Mouse (Mus musculus) embryo, embryonic 11.5 days (tissue): ENCODE results near the gene Hcn3.

ENCODE experiments used
- DNase-seq: peaks from one replicate; pipeline ENCODE4 v3.0.0-alpha.2; 2012; ENCODE audit warnings: low read depth, low spot score

Gene Hcn3

DNA sequence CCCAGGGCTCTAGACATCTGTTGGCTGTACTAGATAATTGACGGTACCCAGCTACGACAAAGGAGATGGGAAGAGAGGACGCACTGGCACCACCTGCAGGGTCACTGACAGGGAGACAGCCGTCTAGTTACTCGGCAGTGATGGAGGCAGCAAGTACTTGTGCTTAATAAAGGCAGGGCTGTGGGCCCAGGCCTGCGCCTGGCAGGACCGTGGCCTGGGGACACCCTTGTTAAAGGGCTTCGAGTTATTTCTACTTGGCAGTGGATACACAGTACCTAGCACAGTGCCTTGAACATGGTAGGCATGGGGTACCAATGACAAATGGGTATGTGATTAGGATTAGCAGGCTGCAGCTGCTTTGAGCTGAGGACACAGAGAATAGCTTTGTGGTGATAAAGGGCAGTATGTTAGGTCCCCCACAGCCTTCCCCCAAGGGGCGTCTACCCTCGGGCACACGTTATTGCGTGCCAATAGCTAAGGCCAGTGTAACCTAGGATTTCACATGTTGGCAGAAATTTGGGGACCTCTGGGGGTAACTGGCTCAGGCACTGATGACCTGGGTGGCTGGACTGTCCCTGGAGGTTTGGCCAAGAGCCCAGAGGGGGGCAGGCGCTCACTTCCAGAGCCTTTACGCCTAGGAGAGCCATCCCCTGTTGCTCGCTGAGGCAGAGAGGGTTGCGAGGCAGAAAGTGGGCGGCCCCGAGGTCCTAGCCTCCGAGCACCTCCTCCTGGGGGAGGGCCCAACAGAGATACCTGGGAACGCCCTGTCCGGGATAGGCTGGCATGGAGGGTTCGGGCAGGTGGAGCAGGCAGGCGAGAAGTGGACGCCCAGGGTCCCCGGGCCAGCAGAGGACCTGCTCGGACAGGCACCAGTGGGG, 12.7 kb downstream of the Hcn3 start:
- DNase-seq: no peak

DNA sequence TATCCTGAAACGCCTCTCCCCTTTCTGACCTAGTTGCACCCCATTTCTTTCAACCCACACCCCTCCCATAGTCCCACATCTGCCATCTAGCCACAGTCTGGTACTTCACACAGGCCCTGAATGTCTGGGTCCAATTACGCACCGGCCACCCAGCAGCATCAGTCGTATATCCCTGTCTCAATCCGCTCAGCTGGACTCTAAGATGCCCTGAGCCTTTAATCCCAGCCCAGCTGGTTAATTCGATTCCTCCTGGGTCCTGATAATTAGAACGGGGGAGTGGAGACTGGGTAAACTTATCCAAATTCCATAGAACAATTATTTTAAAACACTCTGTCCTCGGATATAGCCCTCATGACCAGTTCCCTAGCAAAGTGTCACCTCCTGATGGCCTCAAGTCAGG, 14.4 kb downstream of the Hcn3 start:
- DNase-seq: no peak

DNA sequence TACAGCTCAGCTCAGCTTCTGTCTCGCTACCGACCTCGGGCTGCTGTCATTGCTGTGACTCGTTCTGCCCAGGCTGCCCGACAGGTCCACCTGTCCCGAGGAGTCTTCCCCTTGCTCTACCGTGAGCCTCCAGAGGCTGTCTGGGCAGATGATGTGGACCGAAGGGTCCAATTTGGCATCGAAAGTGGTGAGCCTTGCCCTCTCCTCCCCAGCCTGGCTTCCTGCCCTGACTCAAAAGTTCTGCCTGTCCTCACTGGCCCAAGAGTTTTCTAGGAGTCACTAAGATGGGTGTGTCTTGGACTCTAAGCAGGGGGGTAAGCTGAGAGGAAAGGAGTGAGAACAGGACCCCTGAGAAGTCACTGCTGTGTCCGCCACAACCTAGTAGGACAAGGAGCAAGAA, 15.2 kb downstream of the Hcn3 start:
- DNase-seq: no peak

GRCm38 (mm10) chr3:89136365-89136764, 23.6 kb downstream of the Hcn3 start:
- DNase-seq: no peak

GRCm38 (mm10) chr3:89135958-89136357, 24.0 kb downstream of the Hcn3 start, which contains the start of gene Pklr:
Gene Pklr (plus strand): TSS chr3:89136142.
- DNase-seq: no peak

GRCm38 (mm10) chr3:89133752-89134151, 26.2 kb downstream of the Hcn3 start:
- no peak for DNase-seq

- no peak for DNase-seq
These were observed 26.9 kb downstream of the Hcn3 start for GRCm38 (mm10) chr3:89133063-89133450.

- no peak for DNase-seq
These were observed 27.5 kb downstream of the Hcn3 start for GRCm38 (mm10) chr3:89132285-89133062.

- no peak for DNase-seq
These were observed 28.2 kb downstream of the Hcn3 start for GRCm38 (mm10) chr3:89131816-89132215.

- no peak for DNase-seq
These were observed 30.1 kb downstream of the Hcn3 start for GRCm38 (mm10) chr3:89129908-89130307.

DNA sequence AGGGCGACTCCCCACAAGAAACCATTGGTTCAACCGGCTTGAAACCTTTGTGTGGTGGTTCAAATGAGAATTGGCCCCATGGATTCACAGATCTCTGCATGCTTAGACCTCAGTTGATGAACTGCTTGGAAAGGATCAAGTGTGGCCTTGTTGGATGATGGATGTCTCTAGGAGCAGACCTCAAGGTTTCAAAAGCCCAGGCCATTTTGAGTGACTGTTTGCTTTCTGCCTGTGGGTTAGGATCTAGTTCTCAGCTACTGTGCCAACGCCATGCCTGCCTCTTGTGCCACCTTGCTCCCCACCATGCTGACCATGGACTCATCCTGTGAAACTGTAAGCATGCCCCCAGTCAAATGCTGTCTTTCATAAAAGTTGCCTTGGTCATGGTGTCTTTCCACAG, 34.0 kb downstream of the Hcn3 start:
- no peak for DNase-seq

GRCm38 (mm10) chr3:89124241-89124640, 35.8 kb downstream of the Hcn3 start:
- DNase-seq: no peak

DNA sequence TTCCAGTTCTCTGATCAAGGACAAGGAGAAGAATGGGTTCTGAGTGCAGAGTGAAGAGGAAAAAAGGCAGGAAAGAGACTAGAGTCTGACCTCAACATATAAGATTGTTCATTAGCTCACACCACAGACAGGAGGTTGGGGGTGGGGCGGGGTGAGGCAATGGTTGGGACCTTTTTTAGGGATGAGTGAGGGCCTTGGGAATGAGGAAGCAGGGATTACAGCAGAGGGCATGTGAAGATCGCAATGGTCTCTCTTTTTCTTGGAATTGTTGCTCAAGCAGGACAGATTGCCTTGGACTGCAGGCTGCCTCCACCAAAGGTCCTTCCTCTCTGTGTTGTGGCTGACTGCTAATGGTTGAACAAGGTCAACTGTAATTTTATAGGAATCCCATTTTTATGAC, 36.7 kb downstream of the Hcn3 start:
- no peak for DNase-seq

GRCm38 (mm10) chr3:89115522-89115921, 44.5 kb downstream of the Hcn3 start:
- DNase-seq: no peak

GRCm38 (mm10) chr3:89113058-89113457, 46.9 kb downstream of the Hcn3 start:
- no peak for DNase-seq

GRCm38 (mm10) chr3:89108146-89108545, 51.9 kb downstream of the Hcn3 start:
- DNase-seq: no peak

GRCm38 (mm10) chr3:89107545-89107944, 52.5 kb downstream of the Hcn3 start:
- DNase-seq: no peak

GRCm38 (mm10) chr3:89106881-89107280, 53.1 kb downstream of the Hcn3 start:
- DNase-seq: no peak

DNA sequence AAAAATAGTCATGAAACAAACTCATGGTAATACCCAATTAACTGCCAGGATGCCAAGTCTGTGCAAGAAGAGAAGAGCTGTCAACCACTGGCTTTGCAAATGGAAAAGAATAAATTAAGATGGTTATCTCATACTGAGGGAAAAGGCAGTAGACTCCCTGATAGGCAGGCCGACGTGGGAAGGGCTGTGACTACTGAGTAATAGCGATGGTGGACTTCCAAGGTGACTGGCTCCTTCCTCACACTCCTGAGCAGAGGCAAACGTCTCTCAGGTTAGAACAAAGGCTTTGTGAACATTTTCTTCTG, 56.8 kb downstream of the Hcn3 start:
- DNase-seq: no peak

- no peak for DNase-seq
These were observed 57.3 kb downstream of the Hcn3 start for GRCm38 (mm10) chr3:89102495-89103290.

DNA sequence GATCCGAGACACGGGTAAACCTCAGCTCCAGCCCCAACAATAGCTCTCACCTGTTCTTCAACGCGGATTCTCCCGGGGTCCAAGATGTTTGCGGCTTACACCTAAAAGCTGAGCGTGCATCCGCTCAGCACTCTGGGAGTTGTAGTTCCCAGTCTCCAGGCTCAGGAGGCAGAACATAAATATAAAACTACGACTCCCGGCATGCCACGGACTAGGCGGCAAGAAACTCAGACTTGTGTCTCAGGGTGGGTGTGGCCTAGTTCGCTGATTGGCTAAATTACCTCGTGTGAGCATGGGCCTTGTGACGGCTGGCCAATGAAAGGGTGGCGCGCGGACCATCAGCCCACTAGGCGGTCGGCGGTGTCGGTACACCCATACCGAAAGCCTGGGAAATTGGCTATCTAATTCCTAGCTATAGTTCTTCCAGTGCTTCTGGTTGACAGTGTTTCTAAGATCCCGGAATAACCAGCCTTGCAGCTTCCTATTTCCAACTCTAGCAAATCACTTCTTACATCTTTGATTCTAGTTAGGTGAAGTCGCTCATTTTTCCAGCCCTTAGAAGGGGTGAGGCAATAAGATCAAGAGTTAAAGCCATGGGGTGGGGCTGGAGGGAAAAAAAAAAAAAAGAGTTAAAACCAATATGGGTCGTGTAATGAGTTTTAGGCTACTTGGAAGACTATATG, 58.0 kb downstream of the Hcn3 start, which contains the start of gene Fdps:
Gene Fdps, minus strand, starts transcription at position 148 of the 683 bp plus-strand sequence.
- peak; percentile 98 for DNase-seq

- DNase-seq: no peak
These were observed 58.6 kb downstream of the Hcn3 start for GRCm38 (mm10) chr3:89101459-89101811.
